Mouse (Mus musculus): ENCODE measurements around the gene Tmem186. TPM values are rescaled to one million over a fixed set of nuclear protein-coding genes. Genes with fewer than 3 reads are reported as not detected.

Gene Tmem186
- 10 to 100 TPM; 15.5 to 15.6 TPM for total RNA-seq (2021)
- long read RNA-seq, experiment 1, transcript Tmem186-201 (2 exons, 3,391 nt) = major isoform, 14 of 21 reads
- long read RNA-seq, experiment 1, partial matches to known transcripts = 5 of 21 reads
- long read RNA-seq, experiment 1, other reads (novel, unspliced or antisense) = 2 of 21 reads
- long read RNA-seq, experiment 2, transcript Tmem186-201 (2 exons, 3,391 nt) = major isoform, 21 of 30 reads
- long read RNA-seq, experiment 2, partial matches to known transcripts = 0 of 30 reads
- long read RNA-seq, experiment 2, other reads (novel, unspliced or antisense) = 9 of 30 reads

- intact Hi-C loops (cut with DNase I) = no loop called here
- peak; percentile 83 to 88 for DNase-seq
These were observed at the start of gene Tmem186, which contains the start of gene Pmm2 for GRCm38 (mm10) chr16:8637217-8638051. Gene Tmem186, minus strand, starts transcription at chr16:8637712. Gene Pmm2, plus strand, starts transcription at chr16:8637674.

- intact Hi-C loops (cut with DNase I) = loop anchor here (1.0 to 5.0 kb wide), 3 partner anchors 50 to 182 kb away; no protein-coding TSS in a partner anchor
- no peak for DNase-seq
These were observed 49.5 kb upstream of the Tmem186 start for GRCm38 (mm10) chr16:8686871-8687535.

GRCm38 (mm10) chr16:8686121-8686870, 48.8 kb upstream of the Tmem186 start:
- DNase-seq = peak; percentile 76 to 86
- intact Hi-C loops (cut with DNase I) = loop anchor here (1.0 to 5.0 kb wide), 3 partner anchors 51 to 183 kb away; no protein-coding TSS in a partner anchor

- intact Hi-C loops (cut with DNase I) = loop anchor here (5.0 kb wide), 1 partner anchor 52 kb away; no protein-coding TSS in a partner anchor
- no peak for DNase-seq
These were observed 47.6 kb upstream of the Tmem186 start for GRCm38 (mm10) chr16:8685087-8685486.

GRCm38 (mm10) chr16:8680470-8680869, 43.0 kb upstream of the Tmem186 start, which contains the start of gene Gm5767:
Gene Gm5767, plus strand, starts transcription at chr16:8680770.
- intact Hi-C loops (cut with DNase I) = no loop called here
- no peak for DNase-seq

GRCm38 (mm10) chr16:8679780-8680179, 42.3 kb upstream of the Tmem186 start:
- intact Hi-C loops (cut with DNase I) = no loop called here
- DNase-seq = no peak

- DNase-seq = no peak
- intact Hi-C loops (cut with DNase I) = no loop called here
These were observed 41.2 kb upstream of the Tmem186 start for GRCm38 (mm10) chr16:8678676-8679075.

GRCm38 (mm10) chr16:8678035-8678434, 40.5 kb upstream of the Tmem186 start:
- intact Hi-C loops (cut with DNase I) = no loop called here
- no peak for DNase-seq

- intact Hi-C loops (cut with DNase I) = loop anchor here (1.0 to 2.0 kb wide), 2 partner anchors 182 to 264 kb away; no protein-coding TSS in a partner anchor
- peak; percentile 60 to 76 for DNase-seq
These were observed 39.3 kb upstream of the Tmem186 start for GRCm38 (mm10) chr16:8676800-8677199.

- intact Hi-C loops (cut with DNase I) = loop anchor here (2.0 kb wide), 1 partner anchor 263 kb away; no protein-coding TSS in a partner anchor
- no peak for DNase-seq
These were observed 38.7 kb upstream of the Tmem186 start for GRCm38 (mm10) chr16:8676228-8676627.

GRCm38 (mm10) chr16:8675559-8675958, 38.0 kb upstream of the Tmem186 start:
- intact Hi-C loops (cut with DNase I) = no loop called here
- no peak for DNase-seq

- DNase-seq = peak; percentile 56 to 64
- intact Hi-C loops (cut with DNase I) = loop anchor here (1.0 to 5.0 kb wide), 2 partner anchors 30 to 162 kb away; partner anchors contain the start of gene Abat
These were observed 36.7 kb upstream of the Tmem186 start for GRCm38 (mm10) chr16:8674165-8674564.

- intact Hi-C loops (cut with DNase I) = loop anchor here (2.0 to 5.0 kb wide), 2 partner anchors 33 to 161 kb away; partner anchors contain the start of gene Abat
- no peak for DNase-seq
These were observed 35.8 kb upstream of the Tmem186 start for GRCm38 (mm10) chr16:8673343-8673742.

GRCm38 (mm10) chr16:8672811-8673210, 35.3 kb upstream of the Tmem186 start:
- no peak for DNase-seq
- intact Hi-C loops (cut with DNase I) = loop anchor here (2.0 to 5.0 kb wide), 2 partner anchors 32 to 161 kb away; partner anchors contain the start of gene Abat

- intact Hi-C loops (cut with DNase I) = loop anchor here (2.0 to 5.0 kb wide), 2 partner anchors 32 to 160 kb away; partner anchors contain the start of gene Abat
- no peak for DNase-seq
These were observed 34.8 kb upstream of the Tmem186 start for GRCm38 (mm10) chr16:8672350-8672687.

- intact Hi-C loops (cut with DNase I) = loop anchor here (2.0 to 5.0 kb wide), 2 partner anchors 31 to 159 kb away; partner anchors contain the start of gene Abat
- peak; percentile 96 for DNase-seq
These were observed 34.2 kb upstream of the Tmem186 start, which contains the start of gene Carhsp1 for GRCm38 (mm10) chr16:8671551-8672349. Gene Carhsp1, minus strand, starts transcription at chr16:8672155.

- intact Hi-C loops (cut with DNase I) = loop anchor here (5.0 kb wide), 1 partner anchor 158 kb away; the partner anchor contains the start of gene Abat
- DNase-seq = no peak
These were observed 32.8 kb upstream of the Tmem186 start for GRCm38 (mm10) chr16:8670041-8671035.

Measured in heart, postnatal 14 days (tissue).